Mouse (Mus musculus) neural tube, embryonic 12.5 days (tissue): ENCODE measurements around the gene Maged1. TPM values are rescaled to one million over a fixed set of nuclear protein-coding genes. Genes with fewer than 3 reads are reported as not detected.
"Not testable (repeated sequence)": the region's sequence is repeated elsewhere in the genome, so short reads cannot be mapped to it uniquely, and the experiment has no call there.

Experiments
- ATAC-seq: fragments of 200-750 bp; cut with Nextera tagmentation; 2 replicates; pipeline ENCODE4 v1.8.0; 2017; ENCODE audit warnings: low read depth, mild to moderate bottlenecking, moderate TSS enrichment, moderate library complexity; ENCODE audit not compliant: low FRiP score
- H3K27ac ChIP-seq: fragments of 300-500 bp; sonication (generic); 2 replicates; pipeline ENCODE4 v1.5.1; 2016
- H3K27me3 ChIP-seq: fragments of 300-500 bp; sonication (generic); replicated peaks from 2 replicates; pipeline ENCODE4 v1.6.1; 2016; ENCODE audit warnings: mild to moderate bottlenecking
- H3K36me3 ChIP-seq: fragments of 300-500 bp; sonication (generic); 2 replicates; pipeline ENCODE4 v1.6.1; 2016; ENCODE audit warnings: mild to moderate bottlenecking
- H3K4me1 ChIP-seq: fragments of 300-500 bp; sonication (generic); 2 replicates; pipeline ENCODE4 v1.6.1; 2016
- H3K4me2 ChIP-seq: fragments of 300-500 bp; sonication (generic); replicated peaks from 2 replicates; pipeline ENCODE4 v1.6.1; 2016; ENCODE audit warnings: mild to moderate bottlenecking
- H3K4me3 ChIP-seq: fragments of 300-500 bp; sonication (generic); 2 replicates; pipeline ENCODE4 v1.5.1; 2016
- H3K9ac ChIP-seq: fragments of 300-500 bp; sonication (generic); 2 replicates; pipeline ENCODE4 v1.6.1; 2016; ENCODE audit warnings: mild to moderate bottlenecking
- H3K9me3 ChIP-seq: fragments of 300-500 bp; sonication (generic); 2 replicates; pipeline ENCODE4 v1.6.1; 2016; ENCODE audit warnings: mild to moderate bottlenecking
- WGBS: fragments of 180-500 bp; shearing (Covaris S2); methylation state at CpG from one replicate; pipeline ENCODE4 v1.1.7; 2016; 5-methylcytosine and 5-hydroxymethylcytosine counted together
- polyA plus RNA-seq: library from polyadenylated mRNA; unstranded; fragments of >200 nt; fragmentation: Nextera tagmentation; extraction: Ambion mirVana; gene quantifications from 2 replicates; pipeline ENCODE4 v1.2.1, GENCODE M21; 2016

Gene Maged1
- polyA plus RNA-seq, 1 experiment from 2014 or later, result 981 TPM

GRCm38 (mm10) chrX:94522166-94522565 is 19.8 kb downstream of the Maged1 start:
- Histone ChIP-seq H3K36me3 (no peaks in the 10 kb centered on the region), H3K27ac (no peak overlapping the region), H3K27me3 (no peaks in the 10 kb centered on the region), H3K4me1 (no peaks in the 10 kb centered on the region), H3K9me3 (no peaks in the 10 kb centered on the region), H3K9ac (no peak overlapping the region), H3K4me2 (no peak overlapping the region), H3K4me3 (no peak overlapping the region)
- no peak for ATAC-seq
- WGBS, result 84% methylated on average over 3 of the region's 3 CpGs

- Histone ChIP-seq H3K4me3 (no peak overlapping the region), H3K4me2 (no peak overlapping the region), H3K36me3 (no peaks in the 10 kb centered on the region), H3K9ac (no peak overlapping the region), H3K4me1 (no peaks in the 10 kb centered on the region), H3K27me3 (no peaks in the 10 kb centered on the region), H3K27ac (no peak overlapping the region), H3K9me3 (no peaks in the 10 kb centered on the region)
- ATAC-seq, result 0 out of 2 replicates have a peak, but pooled peaks have one; percentile 3
- 50% methylated on average over 3 of the region's 3 CpGs for WGBS
These were observed 33.5 kb downstream of the Maged1 start for GRCm38 (mm10) chrX:94508442-94508819.

GRCm38 (mm10) chrX:94507698-94508441 is 34.1 kb downstream of the Maged1 start:
- H3K36me3 ChIP-seq, H3K4me1 ChIP-seq, H3K4me3 ChIP-seq, H3K9me3 ChIP-seq, H3K27ac ChIP-seq, H3K9ac ChIP-seq, H3K27me3 ChIP-seq: not testable (repeated sequence)
- H3K4me2 ChIP-seq, result 0 out of 2 replicates have a peak overlapping the region, but pooled peaks have one; percentile 16
- 35% methylated on average over 8 of the region's 14 CpGs for WGBS
- ATAC-seq, result peak; percentile 96

- no peaks in the 10 kb centered on the region for H3K4me1 ChIP-seq
- no peak overlapping the region for H3K4me2 ChIP-seq
- H3K27me3 ChIP-seq, result peaks cover 3% of the 10 kb centered on the region; the same call in 1 of the 2 replicates
- no peak for ATAC-seq
- H3K9me3 ChIP-seq, result no peaks in the 10 kb centered on the region
- no peak overlapping the region for H3K27ac ChIP-seq
- WGBS, result 90% methylated on average over 2 of the region's 2 CpGs
- no peaks in the 10 kb centered on the region for H3K36me3 ChIP-seq
- H3K9ac ChIP-seq, result no peak overlapping the region
- no peak overlapping the region for H3K4me3 ChIP-seq
These were observed 55.7 kb downstream of the Maged1 start for GRCm38 (mm10) chrX:94486001-94486792.

Other genes starting within 250 kb of the Maged1 start
- not detected in 2 replicates for gene Fam90a1b, start 175.4 kb downstream of the Maged1 start, polyA plus RNA-seq
- 121 and 122 TPM in 2 replicates for gene Apoo, start 175.0 kb downstream of the Maged1 start, polyA plus RNA-seq
- gene Gspt2, start 93.9 kb upstream of the Maged1 start, polyA plus RNA-seq, result 12.1 and 13.5 TPM in 2 replicates
- gene Zxdb, start 182.4 kb upstream of the Maged1 start, polyA plus RNA-seq, result 1.9 and 2.1 TPM in 2 replicates